Mouse (Mus musculus): ENCODE results near the gene Ano6.

DNA sequence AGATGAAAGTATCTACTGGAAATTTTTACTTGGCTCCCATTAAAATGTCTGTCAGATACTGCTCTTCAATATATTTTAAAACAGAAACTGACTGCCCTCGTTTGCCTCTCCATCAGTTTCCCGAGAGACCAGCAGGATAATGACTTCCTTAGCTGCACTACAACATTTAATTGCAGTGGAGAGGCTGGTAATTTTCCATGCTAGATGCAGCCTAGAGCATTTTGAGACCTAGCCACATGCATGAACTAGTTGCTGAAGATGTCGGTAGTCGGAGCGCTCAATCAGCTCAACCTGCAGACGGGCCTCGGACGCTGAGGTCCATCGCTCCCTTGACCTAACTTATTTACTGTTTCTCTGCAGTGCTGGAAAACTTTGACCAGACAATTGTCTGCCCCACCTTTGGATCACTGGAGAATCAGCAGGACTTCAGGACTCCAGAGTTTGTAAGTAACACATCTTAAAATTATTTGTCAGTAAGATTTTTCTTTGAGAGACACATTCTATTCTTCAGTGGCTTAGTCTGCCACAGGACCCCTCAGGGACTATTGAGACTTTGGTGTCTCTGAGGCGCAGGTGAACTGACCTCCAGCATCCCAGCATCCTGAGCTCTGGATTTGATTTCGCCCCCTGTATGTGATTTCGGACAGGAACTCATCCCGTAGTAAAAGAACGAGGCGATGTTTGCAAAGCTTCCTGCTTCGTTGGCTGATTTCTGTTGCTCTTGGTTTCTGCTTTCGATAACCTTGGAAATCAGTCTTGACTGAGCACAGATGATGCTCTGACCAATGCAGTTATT, 73.4 kb downstream of the Ano6 start:
- no peak for TF ChIP-seq POLR2A (IDR thresholded peaks at IDR 0.05; ENCODE audit: insufficient read depth, low read depth, low read length)
- TF ChIP-seq CTCF (IDR thresholded peaks at IDR 0.05), result no peak
